In the genomic region with DNA sequence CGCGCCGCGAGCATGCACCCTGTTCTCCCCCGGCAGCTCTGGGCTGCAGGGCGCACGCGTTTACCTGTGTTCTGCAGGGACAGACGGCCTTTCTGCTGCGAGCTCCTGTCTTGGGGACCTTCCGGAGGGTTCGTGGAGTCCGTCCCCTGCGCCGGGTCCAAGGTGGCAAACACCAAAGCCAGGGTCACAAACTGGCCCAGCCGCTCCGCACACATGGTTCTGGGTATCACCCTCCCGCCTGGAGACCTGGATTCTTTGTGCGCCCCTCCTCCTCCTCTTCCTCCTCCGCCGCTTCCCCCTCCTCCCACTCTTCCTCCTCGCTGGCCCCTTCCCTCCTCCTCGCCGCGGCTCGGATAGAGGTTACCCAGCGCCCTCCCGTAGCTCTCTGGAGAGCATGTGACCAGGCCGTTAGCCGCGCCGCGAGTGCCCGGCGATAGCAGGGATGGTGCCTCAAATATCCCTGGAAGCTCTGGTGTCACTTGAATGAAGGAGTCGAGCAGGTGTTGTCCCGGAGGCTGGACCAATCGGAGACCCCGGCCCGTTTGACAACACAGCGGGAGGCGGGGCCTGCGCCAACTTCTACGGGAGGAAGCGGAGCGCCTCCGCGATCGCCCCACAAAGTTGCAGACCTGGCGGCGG, we compare ENCODE assay signal across 8 mouse cellular contexts. TPM values are rescaled to one million over a fixed set of nuclear protein-coding genes. Genes with fewer than 3 reads are reported as not detected.
A peak's percentile ranks its signal among the peaks of the same experiment; 100 is the strongest.
DNase-seq lines count a peak whose midpoint lies in the region; ATAC-seq and TF ChIP-seq lines count a peak whose summit lies in the region.

Gene Stc2 (minus strand): TSS at position 427 of the 639 bp plus-strand sequence.

- H3K4me1 ChIP-seq in forebrain, embryonic 13.5 days, result peaks cover 20% of the 10 kb centered on the region
- H3K4me1 ChIP-seq in heart, postnatal 0 days (ENCODE audit: control insufficient read depth, insufficient read depth), result peaks cover 13% of the 10 kb centered on the region

- ATAC-seq in forebrain, embryonic 13.5 days, result peak; percentile 83
- ATAC-seq in heart, postnatal 0 days (ENCODE audit: insufficient read depth, low read depth), result peak; percentile 81

- no peak for TF ChIP-seq EP300 in heart, postnatal 0 days (IDR thresholded peaks at IDR 0.05; ENCODE audit: low read depth)

- H3K79me3 ChIP-seq in C2C12 (ENCODE audit: low read depth), result no peaks in the 10 kb centered on the region

- peak within 1 kb of the TSS; percentile 84 for H3ac ChIP-seq in C2C12 (ENCODE audit: control insufficient read depth, insufficient read length, low read depth)

- peak within 1 kb of the TSS; percentile 49 for H3K9ac ChIP-seq in forebrain, embryonic 13.5 days
- H3K9ac ChIP-seq in heart, postnatal 0 days (replicated peaks; ENCODE audit: low read depth, low read length), result peak within 1 kb of the TSS; percentile 62

- H3K9me3 ChIP-seq in forebrain, embryonic 13.5 days (replicated peaks), result no peaks in the 10 kb centered on the region
- no peaks in the 10 kb centered on the region for H3K9me3 ChIP-seq in heart, postnatal 0 days (replicated peaks; ENCODE audit: control insufficient read depth, low read length)

- no peaks in the 10 kb centered on the region for H3K27me3 ChIP-seq in C2C12 (ENCODE audit: control insufficient read depth, insufficient read depth, insufficient read length)
- H3K27me3 ChIP-seq in forebrain, embryonic 13.5 days, result peaks cover 33% of the 10 kb centered on the region
- H3K27me3 ChIP-seq in heart, postnatal 0 days (ENCODE audit: control insufficient read depth, insufficient read depth, low read length), result no peaks in the 10 kb centered on the region

- H3K27ac ChIP-seq in forebrain, embryonic 13.5 days, result no peak within 1 kb of the TSS
- H3K27ac ChIP-seq in heart, postnatal 0 days (ENCODE audit: low read depth), result peak within 1 kb of the TSS; percentile 81

- 0% methylated on average over 50 of the region's 51 CpGs for WGBS in forebrain, embryonic 13.5 days
- under 1% methylated on average over 51 of the region's 51 CpGs for WGBS in heart, postnatal 0 days

- no peaks in the 10 kb centered on the region for H3K79me2 ChIP-seq in C2C12 (ENCODE audit: control insufficient read depth, insufficient read depth)

- TF ChIP-seq CTCF in C2C12 (IDR thresholded peaks at IDR 0.05; ENCODE audit: control insufficient read depth, insufficient read depth, insufficient read length), result no peak
- no peak for TF ChIP-seq CTCF in heart, postnatal 0 days (IDR thresholded peaks at IDR 0.05; ENCODE audit: low read depth)

- peak; percentile 28 to 42 for DNase-seq in adrenal gland, adult 18-20 months (ENCODE audit: low spot score in 2 of 2)
- DNase-seq in heart, postnatal 0 days (ENCODE audit: low spot score), result peak; percentile 78
- peak; percentile 60 to 78 for DNase-seq in kidney, postnatal 36 days
- DNase-seq in lung, adult 18-20 months, result peak; percentile 51 to 56
- peak; percentile 65 for DNase-seq in ovary, postnatal 14 days (ENCODE audit: low spot score)
- DNase-seq in urinary bladder, postnatal 36 days (ENCODE audit: low spot score in 2 of 2), result peak; percentile 18 to 46

- H3K4me2 ChIP-seq in forebrain, embryonic 13.5 days, result peak within 1 kb of the TSS; percentile 99
- H3K4me2 ChIP-seq in heart, postnatal 0 days (ENCODE audit: low read depth, low read length), result peak within 1 kb of the TSS; percentile 95

- peak within 1 kb of the TSS; percentile 37 for H3K4me3 ChIP-seq in C2C12 (ENCODE audit: insufficient read depth, poor library complexity, severe bottlenecking)
- H3K4me3 ChIP-seq in forebrain, embryonic 13.5 days, result peak within 1 kb of the TSS; percentile 60
- peak within 1 kb of the TSS; percentile 60 for H3K4me3 ChIP-seq in heart, postnatal 0 days (ENCODE audit: low read depth, low read length)

- H3K36me3 ChIP-seq in C2C12 (ENCODE audit: control insufficient read depth, insufficient read depth), result no peaks in the 10 kb centered on the region
- H3K36me3 ChIP-seq in forebrain, embryonic 13.5 days (ENCODE audit: poor library complexity, severe bottlenecking), result no peaks in the 10 kb centered on the region
- H3K36me3 ChIP-seq in heart, postnatal 0 days (replicated peaks; ENCODE audit: control insufficient read depth, insufficient read depth, low read length), result no peaks in the 10 kb centered on the region; the same call in 1 of the 2 replicates

TF ChIP-seq in C2C12, 6 proteins besides CTCF, POLR2A, EP300 and RAD21:
- no peak for TF ChIP-seq CEBPB (IDR thresholded peaks at IDR 0.05; ENCODE audit: low read depth)
- peak; percentile 53 for TF ChIP-seq USF1 (IDR thresholded peaks at IDR 0.05; ENCODE audit: low read depth)
- no peak for TF ChIP-seq FOSL1 (IDR thresholded peaks at IDR 0.05; ENCODE audit: insufficient read depth, low read length, poor library complexity, severe bottlenecking)
- peak; percentile 91 for TF ChIP-seq MYOD1 (IDR thresholded peaks at IDR 0.05; ENCODE audit: control insufficient read depth, insufficient read length, low read depth)
- no peak for TF ChIP-seq MYOG (IDR thresholded peaks at IDR 0.05; ENCODE audit: control insufficient read depth, extremely low read depth, insufficient read length)
- TF ChIP-seq MAX (IDR thresholded peaks at IDR 0.05), result no peak

RNA-seq across cellular contexts. Expression of gene Stc2, which starts in this region (rescaled TPM):
- 15.7 TPM for polyA plus RNA-seq in C2C12 (2012; fragmentation: generic; extraction: Trizol)
- 1 to 10 TPM; 1.2 TPM for total RNA-seq in adrenal gland, adult 18-20 months (2021)
- polyA plus RNA-seq in forebrain, embryonic 13.5 days (2015; fragmentation: Nextera tagmentation; extraction: Ambion mirVana), result 0.88 and 1.4 TPM in 2 replicates
- total RNA-seq in heart, postnatal 0 days (2014; rRNA removed; ENCODE audit: low replicate concordance), result 5.3 and 5.5 TPM in 2 replicates
- polyA plus RNA-seq in heart, postnatal 0 days (2015; fragmentation: Nextera tagmentation; extraction: Ambion mirVana), result 2.4 and 2.7 TPM in 2 replicates
